Comparison of ENCODE assay signal across 8 mouse cellular contexts in genomic region chr7:46396928-46397731, GRCm38 (mm10). TPM values are rescaled to one million over a fixed set of nuclear protein-coding genes. Genes with fewer than 3 reads are reported as not detected.
DNase-seq lines count a peak whose midpoint lies in the region; ATAC-seq and TF ChIP-seq lines count a peak whose summit lies in the region.

No protein-coding gene starts in this region.

- no peak for TF ChIP-seq POLR2A in cortical plate, adult 2 months (IDR thresholded peaks at IDR 0.05; ENCODE audit: extremely low read depth, insufficient read depth, low read length)

- peaks cover 9% of the 10 kb centered on the region for H3K4me1 ChIP-seq in lung, embryonic 16.5 days (replicated peaks; ENCODE audit: control insufficient read depth, insufficient read depth, low read length)
- peaks cover 1% of the 10 kb centered on the region; the same call in 1 of the 2 replicates for H3K4me1 ChIP-seq in cortical plate, adult 2 months (ENCODE audit: control insufficient read depth, insufficient read depth, low read length)
- H3K4me1 ChIP-seq in intestine, postnatal 0 days (replicated peaks; ENCODE audit: control insufficient read depth, insufficient read depth, low read length): no peaks in the 10 kb centered on the region
- H3K4me1 ChIP-seq in midbrain, embryonic 12.5 days: peaks cover 26% of the 10 kb centered on the region

- no peak for TF ChIP-seq CTCF in cortical plate, adult 2 months (IDR thresholded peaks at IDR 0.05; ENCODE audit: extremely low read depth, insufficient read depth, low read length)
- peak; percentile 42 for TF ChIP-seq CTCF in intestine, postnatal 0 days (IDR thresholded peaks at IDR 0.05; ENCODE audit: low read depth)

- peak overlapping the region; percentile 52 for H3K4me3 ChIP-seq in lung, embryonic 16.5 days (ENCODE audit: low read length)
- H3K4me3 ChIP-seq in cortical plate, adult 2 months (ENCODE audit: insufficient read depth, low read length): peak overlapping the region; percentile 81
- peak overlapping the region; percentile 40 for H3K4me3 ChIP-seq in intestine, postnatal 0 days (ENCODE audit: low read depth, low read length)
- H3K4me3 ChIP-seq in midbrain, embryonic 12.5 days: peak overlapping the region; percentile 76

- intact Hi-C loops in gastrocnemius, postnatal 36 days (cut with DNase I): loop anchor here (2.0 kb wide), 1 partner anchor 26 kb away; no protein-coding TSS in a partner anchor

- H3K36me3 ChIP-seq in lung, embryonic 16.5 days (ENCODE audit: control insufficient read depth, insufficient read depth, low read length): no peaks in the 10 kb centered on the region
- H3K36me3 ChIP-seq in intestine, postnatal 0 days (ENCODE audit: control insufficient read depth, insufficient read depth): no peaks in the 10 kb centered on the region
- no peaks in the 10 kb centered on the region for H3K36me3 ChIP-seq in midbrain, embryonic 12.5 days

- no peak overlapping the region for H3K27ac ChIP-seq in lung, embryonic 16.5 days (ENCODE audit: low read length)
- peak overlapping the region; percentile 94 for H3K27ac ChIP-seq in cortical plate, adult 2 months (ENCODE audit: insufficient read depth, low read length)
- no peak overlapping the region for H3K27ac ChIP-seq in intestine, postnatal 0 days (ENCODE audit: low read depth, low read length)
- H3K27ac ChIP-seq in midbrain, embryonic 12.5 days (replicated peaks): peak overlapping the region; percentile 80

- ATAC-seq in lung, embryonic 16.5 days (ENCODE audit: low read depth): peak; percentile 19; the same call in 1 of the 2 replicates
- no peak for ATAC-seq in intestine, postnatal 0 days
- peak; percentile 41 for ATAC-seq in midbrain, embryonic 12.5 days (ENCODE audit: low FRiP score, low read depth)

- peaks cover 68% of the 10 kb centered on the region for H3K27me3 ChIP-seq in lung, embryonic 16.5 days (ENCODE audit: control insufficient read depth, insufficient read depth, low read depth, low read length)
- peaks cover 61% of the 10 kb centered on the region for H3K27me3 ChIP-seq in intestine, postnatal 0 days (replicated peaks; ENCODE audit: control insufficient read depth, insufficient read depth, low read length)
- H3K27me3 ChIP-seq in midbrain, embryonic 12.5 days: peaks cover 75% of the 10 kb centered on the region

- 1% methylated on average over 36 of the region's 64 CpGs for WGBS in lung, embryonic 16.5 days
- WGBS in intestine, postnatal 0 days: 1% methylated on average over 58 of the region's 64 CpGs
- 1% methylated on average over 44 of the region's 64 CpGs for WGBS in midbrain, embryonic 12.5 days

- no peak for DNase-seq in lung, postnatal 10 days
- DNase-seq in thymus, postnatal 0 days (ENCODE audit: low spot score): peak; percentile 9
- DNase-seq in gastrocnemius, postnatal 36 days: no peak
- no peak for DNase-seq in heart, adult 8-10 months (ENCODE audit: low spot score)

- no peak overlapping the region for H3K9ac ChIP-seq in lung, embryonic 16.5 days (ENCODE audit: low read length)
- no peak overlapping the region for H3K9ac ChIP-seq in intestine, postnatal 0 days (ENCODE audit: low read depth, low read length)
- H3K9ac ChIP-seq in midbrain, embryonic 12.5 days (replicated peaks): peak overlapping the region; percentile 80

- no peaks in the 10 kb centered on the region for H3K9me3 ChIP-seq in lung, embryonic 16.5 days (ENCODE audit: control insufficient read depth, low read length)
- no peaks in the 10 kb centered on the region for H3K9me3 ChIP-seq in intestine, postnatal 0 days (ENCODE audit: control insufficient read depth)
- no peaks in the 10 kb centered on the region for H3K9me3 ChIP-seq in midbrain, embryonic 12.5 days

- H3K4me2 ChIP-seq in lung, embryonic 16.5 days (ENCODE audit: low read depth, low read length): peak overlapping the region; percentile 88
- peak overlapping the region; percentile 75 for H3K4me2 ChIP-seq in intestine, postnatal 0 days (replicated peaks; ENCODE audit: low read depth)
- peak overlapping the region; percentile 90 for H3K4me2 ChIP-seq in midbrain, embryonic 12.5 days (replicated peaks)

RNA-seq across cellular contexts. Expression of gene Kcnc1, which starts 0.8 kb away (rescaled TPM):
- 0.30 and 0.55 TPM in 2 replicates for polyA plus RNA-seq in lung, embryonic 16.5 days (2015; fragmentation: Nextera tagmentation; extraction: Ambion mirVana)
- polyA plus RNA-seq in cortical plate, adult 2 months (2012; rRNA removed): 80.3 and 85.7 TPM in 2 replicates
- polyA plus RNA-seq in intestine, postnatal 0 days (2015; fragmentation: Nextera tagmentation; extraction: Ambion mirVana): 0.39 and 0.72 TPM in 2 replicates
- polyA plus RNA-seq in midbrain, embryonic 12.5 days (2016; fragmentation: Nextera tagmentation; extraction: Ambion mirVana): 7.1 and 9.5 TPM in 2 replicates
- 0.09 and 0.27 TPM in 2 replicates for polyA plus RNA-seq in thymus, postnatal 0 days (2015; fragmentation: Nextera tagmentation; extraction: Ambion mirVana)
- total RNA-seq in gastrocnemius, postnatal 36 days (2021): 10 to 100 TPM; 51.6 to 54.2 TPM
- total RNA-seq in heart, adult 8-10 months (2022): under 1 TPM; 0.28 to 0.69 (median 0.39) TPM

RNA-seq across cellular contexts. Expression of gene Myod1, which starts 20.9 kb away (rescaled TPM):
- 0.65 and 1.1 TPM in 2 replicates for polyA plus RNA-seq in lung, embryonic 16.5 days (2015; fragmentation: Nextera tagmentation; extraction: Ambion mirVana)
- polyA plus RNA-seq in cortical plate, adult 2 months (2012; rRNA removed): 0.10 and 0.25 TPM in 2 replicates
- not detected in 2 replicates for polyA plus RNA-seq in intestine, postnatal 0 days (2015; fragmentation: Nextera tagmentation; extraction: Ambion mirVana)
- not detected in 2 replicates for polyA plus RNA-seq in midbrain, embryonic 12.5 days (2016; fragmentation: Nextera tagmentation; extraction: Ambion mirVana)
- polyA plus RNA-seq in thymus, postnatal 0 days (2015; fragmentation: Nextera tagmentation; extraction: Ambion mirVana): 0.21 and 0.23 TPM in 2 replicates
- 10 to 100 TPM; 12.6 to 19.8 TPM for total RNA-seq in gastrocnemius, postnatal 36 days (2021)
- total RNA-seq in heart, adult 8-10 months (2022): under 1 TPM in 3 of 4 experiments, not detected in 1; 0.12 to 0.16 (median 0.14) TPM

Comparison
In these comparisons a context has a peak if more than half of its experiments do, and no peak if none do; other contexts are left out.
1. H3K27ac ChIP-seq: peak in cortical plate, adult 2 months (single experiment) and midbrain, embryonic 12.5 days (single experiment); none in lung, embryonic 16.5 days (single experiment) and intestine, postnatal 0 days (single experiment).
2. Peak in every context shown above with its lines, with median percentiles within 50 percentile points of each other: H3K4me2 ChIP-seq and H3K4me3 ChIP-seq.